Mouse (Mus musculus): ENCODE data around the gene Zer1. TPM values are rescaled to one million over a fixed set of nuclear protein-coding genes. Genes with fewer than 3 reads are reported as not detected.

The Zer1 gene
- 10 to 100 TPM; 56.8 to 63.1 TPM for polyA plus RNA-seq (2017; shearing (Covaris generic))

GRCm38 (mm10) chr2:30124472-30125274, at the start of gene Zer1:
Gene Zer1, minus strand, starts transcription at chr2:30124585.

DNA sequence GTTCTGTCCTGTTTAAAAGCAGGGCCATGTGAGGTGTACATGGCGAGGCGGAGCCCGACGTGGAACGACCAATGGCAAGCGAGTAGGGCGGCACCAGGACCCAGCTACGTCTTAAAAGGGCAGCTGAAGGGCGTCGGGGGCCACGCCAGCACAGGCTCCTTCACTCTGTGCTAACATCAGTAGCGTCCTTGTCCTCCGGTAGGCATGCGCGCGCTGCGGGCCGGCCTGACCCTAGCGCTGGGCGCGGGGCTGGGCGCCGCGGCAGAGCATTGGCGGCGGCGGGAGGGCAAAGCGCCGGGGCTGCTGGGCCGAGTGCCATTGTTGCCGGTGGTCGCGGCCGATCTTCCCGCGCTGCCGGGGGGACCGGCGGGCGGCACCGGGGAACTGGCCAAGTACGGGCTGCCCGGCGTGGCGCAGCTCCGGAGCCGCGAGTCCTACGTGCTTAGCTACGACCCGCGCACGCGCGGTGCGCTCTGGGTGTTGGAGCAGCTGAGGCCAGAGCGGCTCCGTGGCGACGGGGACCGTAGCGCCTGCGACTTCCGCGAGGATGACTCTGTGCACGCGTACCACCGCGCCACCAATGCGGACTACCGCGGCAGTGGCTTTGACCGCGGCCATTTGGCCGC, 47.1 kb upstream of the Zer1 start, which contains the start of gene Endog:
Endog (plus strand) TSS at position 123 of the 626 bp plus-strand sequence.

GRCm38 (mm10) chr2:30133613-30134377, 9.4 kb upstream of the Zer1 start, which contains the start of gene Tbc1d13:
Gene Tbc1d13, plus strand, starts transcription at chr2:30133746.

DNA sequence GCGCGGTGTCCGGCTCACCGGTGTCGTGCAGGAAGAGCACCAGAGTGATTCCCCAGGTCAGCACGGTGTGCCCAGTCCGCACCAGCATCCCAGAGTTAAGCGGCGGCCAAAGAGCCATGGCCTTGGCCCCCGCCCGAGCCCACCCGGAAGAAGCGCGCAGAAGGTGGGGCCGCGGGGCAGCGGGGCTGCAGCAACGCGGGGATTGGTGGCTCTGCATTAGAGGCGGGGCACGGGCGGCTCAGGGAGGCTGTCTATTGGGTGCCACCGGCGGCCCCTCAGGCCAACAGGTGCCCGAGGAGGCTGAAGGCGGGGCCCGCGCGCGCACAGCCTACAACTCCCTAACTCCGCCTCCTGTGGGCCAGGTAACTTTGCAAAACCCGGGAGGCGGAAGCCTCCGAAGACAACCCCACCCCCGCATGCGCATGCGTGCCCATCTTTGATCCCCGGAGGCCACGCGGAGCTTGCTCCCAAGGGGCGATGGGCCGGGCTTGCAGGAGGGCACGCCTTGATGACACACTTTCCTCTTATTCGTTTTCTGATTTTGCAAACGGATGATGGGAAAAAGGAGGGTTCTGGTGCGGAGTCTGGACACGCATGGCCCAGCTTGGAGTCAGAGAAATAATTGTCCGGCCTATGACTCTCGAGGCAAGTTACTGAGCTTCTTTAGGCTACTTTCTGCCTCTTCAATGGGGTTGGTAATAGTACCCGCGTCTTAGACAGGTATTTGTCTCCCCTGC, 30.7 kb downstream of the Zer1 start, which contains the start of gene Zdhhc12:
Zdhhc12 (minus strand) TSS at position 178 of the 737 bp plus-strand sequence.

DNA sequence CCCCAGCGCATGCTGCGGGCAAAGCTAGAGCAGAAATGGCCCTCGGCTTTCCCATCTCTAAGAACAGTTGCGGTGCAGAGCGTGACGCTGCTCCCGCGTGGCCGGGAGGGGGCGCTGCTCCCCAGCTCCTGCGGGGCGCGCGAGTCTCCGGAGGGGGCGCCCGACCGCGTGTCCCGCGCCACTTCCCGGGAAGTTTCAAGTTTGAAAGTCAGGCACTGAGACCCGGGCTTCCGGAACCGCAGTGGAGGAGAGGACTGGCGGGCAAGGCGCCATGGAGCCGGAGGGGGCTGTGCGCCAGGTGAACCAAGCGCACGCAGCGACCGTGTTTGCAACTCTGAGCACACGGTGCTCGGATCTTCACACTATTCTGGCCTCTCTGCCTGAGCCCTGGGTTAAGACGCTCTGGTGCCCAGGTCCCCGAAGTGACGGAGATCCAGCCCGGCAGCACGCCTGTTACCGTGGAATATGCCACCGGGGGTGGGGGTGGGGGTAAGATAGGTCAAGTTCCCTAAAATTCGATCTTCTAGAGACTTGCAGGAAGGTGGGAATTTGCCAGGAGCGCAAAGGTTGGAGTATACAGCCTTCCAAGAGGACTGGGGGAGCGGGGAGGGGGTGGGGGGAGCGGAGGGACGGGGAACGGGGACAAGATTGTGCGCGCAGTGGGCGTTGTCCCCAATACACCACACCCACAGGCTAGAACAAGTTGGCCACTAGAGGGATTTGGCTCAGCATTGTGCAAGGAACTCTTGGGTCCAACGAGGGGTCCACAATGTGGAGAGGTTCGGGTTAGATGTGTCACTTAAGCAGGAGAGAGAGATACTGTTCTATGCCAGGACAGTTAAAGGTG, 46.7 kb downstream of the Zer1 start, which contains the start of gene Pkn3:
Pkn3 (plus strand) TSS at position 183 of the 847 bp plus-strand sequence.

GRCm38 (mm10) chr2:30057223-30057904, 67.0 kb downstream of the Zer1 start, which contains the start of gene Set:
Gene Set, plus strand, starts transcription at chr2:30057378.

GRCm38 (mm10) chr2:30048699-30049388, 75.5 kb downstream of the Zer1 start, which contains the start of gene Wdr34:
Gene Wdr34, minus strand, starts transcription at chr2:30048881.

Other genes with a start within 250 kb of the Zer1 start
- 10 to 100 TPM; 65.1 to 84.1 TPM for gene Odf2, start 235.4 kb downstream of the Zer1 start, polyA plus RNA-seq (2017; shearing (Covaris generic))
- 10 to 100 TPM; 66.9 to 67.1 TPM for gene Gle1, start 189.2 kb downstream of the Zer1 start, polyA plus RNA-seq (2017; shearing (Covaris generic))
- 100 to 1,000 TPM in 1 of 2 experiments, 10 to 100 TPM in 1; 97.2 to 109 TPM for gene Sptan1, start 159.0 kb downstream of the Zer1 start, polyA plus RNA-seq (2017; shearing (Covaris generic))
- 1 to 10 TPM in 1 of 2 experiments, under 1 TPM in 1; 0.44 to 1.6 TPM for gene Wdr34, start 75.7 kb downstream of the Zer1 start, polyA plus RNA-seq (2017; shearing (Covaris generic))
- 100 to 1,000 TPM; 308 to 332 TPM for gene Set, start 67.2 kb downstream of the Zer1 start, polyA plus RNA-seq (2017; shearing (Covaris generic))
- 1 to 10 TPM in 1 of 2 experiments, under 1 TPM in 1; 0.95 to 1.0 TPM for gene Pkn3, start 46.9 kb downstream of the Zer1 start, polyA plus RNA-seq (2017; shearing (Covaris generic))
- 10 to 100 TPM; 23.8 to 24.7 TPM for gene Zdhhc12, start 30.9 kb downstream of the Zer1 start, polyA plus RNA-seq (2017; shearing (Covaris generic))
- 1 to 10 TPM; 8.0 to 8.5 TPM for gene Tbc1d13, start 9.2 kb upstream of the Zer1 start, polyA plus RNA-seq (2017; shearing (Covaris generic))
- 10 to 100 TPM; 21.3 to 22.8 TPM for gene Endog, start 46.9 kb upstream of the Zer1 start, polyA plus RNA-seq (2017; shearing (Covaris generic))
- gene Spout1, start 53.9 kb upstream of the Zer1 start, polyA plus RNA-seq (2017; shearing (Covaris generic)), result 10 to 100 TPM; 45.4 to 58.7 TPM
- gene Kyat1, start 81.3 kb upstream of the Zer1 start, polyA plus RNA-seq (2017; shearing (Covaris generic)), result 10 to 100 TPM; 11.3 to 15.4 TPM
- gene Lrrc8a, start 113.1 kb upstream of the Zer1 start, polyA plus RNA-seq (2017; shearing (Covaris generic)), result 1 to 10 TPM; 6.3 to 8.7 TPM
- 1 to 10 TPM; 4.0 to 5.9 TPM for gene Gm28035, start 116.0 kb upstream of the Zer1 start, polyA plus RNA-seq (2017; shearing (Covaris generic))
- gene Phyhd1, start 141.6 kb upstream of the Zer1 start, polyA plus RNA-seq (2017; shearing (Covaris generic)), result 1 to 10 TPM; 4.3 to 5.8 TPM
- gene Gm28038, start 156.5 kb upstream of the Zer1 start, polyA plus RNA-seq (2017; shearing (Covaris generic)), result not detected
- gene Dolk, start 161.7 kb upstream of the Zer1 start, polyA plus RNA-seq (2017; shearing (Covaris generic)), result 10 to 100 TPM; 14.8 to 16.7 TPM
- gene Nup188, start 161.8 kb upstream of the Zer1 start, polyA plus RNA-seq (2017; shearing (Covaris generic)), result 10 to 100 TPM; 15.6 to 19.4 TPM
- gene Sh3glb2, start 234.8 kb upstream of the Zer1 start, polyA plus RNA-seq (2017; shearing (Covaris generic)), result 100 to 1,000 TPM; 134 to 153 TPM
- gene Miga2, start 239.6 kb upstream of the Zer1 start, polyA plus RNA-seq (2017; shearing (Covaris generic)), result 10 to 100 TPM; 11.5 to 12.3 TPM

Data from inflammation-experienced regulatory T-cells (primary cell).